Mouse (Mus musculus): ENCODE measurements at regions not wholly inside any gene's neighbourhood (a gene's known extent, or its start where the extent isn't known, plus 50 kb on each side); places are given as distances from the start of the nearest gene placed in this dataset.

DNA sequence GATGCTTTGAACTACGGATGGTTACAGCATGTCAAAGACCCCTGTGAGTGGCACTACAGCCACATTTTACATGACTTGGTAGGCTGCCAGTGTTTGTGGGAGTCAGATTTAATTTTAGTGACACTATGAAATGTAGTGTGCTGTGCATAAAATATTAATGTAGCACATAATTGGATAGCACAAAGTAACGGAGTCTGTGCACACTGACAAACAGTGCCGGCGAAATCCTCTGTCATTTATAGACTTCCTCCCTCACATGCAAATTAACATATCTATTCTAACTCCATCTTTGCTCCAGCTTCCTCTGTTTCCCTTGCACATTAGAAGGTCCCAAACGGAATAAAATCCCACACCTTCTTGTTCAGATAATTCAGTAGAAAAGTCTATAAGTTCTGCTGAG is 515.3 kb downstream of the Psat1 start:
- no peak overlapping the region for H3K27ac ChIP-seq (ENCODE audit: low read depth, low read length)
- no peaks in the 10 kb centered on the region for H3K9me3 ChIP-seq (ENCODE audit: low read length)
- no peaks in the 10 kb centered on the region for H3K36me3 ChIP-seq (ENCODE audit: insufficient read depth)
- DNase-seq = no peak
- H3K4me3 ChIP-seq (ENCODE audit: low read depth, low read length) = no peak overlapping the region
- WGBS = 57% methylated on average over 5 of the region's 5 CpGs
- no peak for TF ChIP-seq CTCF (IDR thresholded peaks at IDR 0.05; ENCODE audit: low read depth)
- no peaks in the 10 kb centered on the region for H3K27me3 ChIP-seq (ENCODE audit: insufficient read depth, low read length)
- no peak for ATAC-seq
- H3K4me1 ChIP-seq (ENCODE audit: insufficient read depth) = no peaks in the 10 kb centered on the region
- no peak overlapping the region for H3K4me2 ChIP-seq (ENCODE audit: low read depth)
- H3K9ac ChIP-seq = no peak overlapping the region

DNA sequence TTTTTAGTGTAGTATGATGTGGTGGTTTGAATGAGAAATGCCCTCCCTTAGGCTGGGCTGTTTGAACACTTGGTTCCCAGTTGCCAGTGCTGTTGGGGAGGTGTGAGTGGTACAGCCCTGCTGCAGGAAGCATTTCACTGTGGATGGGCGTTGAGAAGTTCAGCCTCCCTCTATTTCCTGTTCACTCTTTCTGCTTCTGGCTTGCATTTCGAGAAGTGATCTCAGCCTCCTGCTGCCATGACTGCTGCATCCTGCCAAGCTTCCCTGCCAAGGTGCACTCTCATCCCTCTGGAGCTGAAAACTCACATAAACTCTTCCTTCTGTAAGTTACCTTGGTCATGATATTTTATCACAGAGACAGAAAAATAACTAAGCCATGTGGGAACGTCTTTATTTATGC is 525.8 kb downstream of the Psat1 start:
- Histone ChIP-seq H3K4me3 (ENCODE audit: low read depth, low read length) (no peak overlapping the region), H3K9me3 (ENCODE audit: low read length) (no peaks in the 10 kb centered on the region), H3K27me3 (ENCODE audit: insufficient read depth, low read length) (no peaks in the 10 kb centered on the region), H3K4me1 (ENCODE audit: insufficient read depth) (no peaks in the 10 kb centered on the region), H3K9ac (no peak overlapping the region), H3K4me2 (ENCODE audit: low read depth) (no peak overlapping the region), H3K36me3 (ENCODE audit: insufficient read depth) (no peaks in the 10 kb centered on the region), H3K27ac (ENCODE audit: low read depth, low read length) (no peak overlapping the region)
- 69% methylated on average over 3 of the region's 3 CpGs for WGBS
- DNase-seq (no peak), ATAC-seq (no peak)
- no peak for TF ChIP-seq CTCF (IDR thresholded peaks at IDR 0.05; ENCODE audit: low read depth)

DNA sequence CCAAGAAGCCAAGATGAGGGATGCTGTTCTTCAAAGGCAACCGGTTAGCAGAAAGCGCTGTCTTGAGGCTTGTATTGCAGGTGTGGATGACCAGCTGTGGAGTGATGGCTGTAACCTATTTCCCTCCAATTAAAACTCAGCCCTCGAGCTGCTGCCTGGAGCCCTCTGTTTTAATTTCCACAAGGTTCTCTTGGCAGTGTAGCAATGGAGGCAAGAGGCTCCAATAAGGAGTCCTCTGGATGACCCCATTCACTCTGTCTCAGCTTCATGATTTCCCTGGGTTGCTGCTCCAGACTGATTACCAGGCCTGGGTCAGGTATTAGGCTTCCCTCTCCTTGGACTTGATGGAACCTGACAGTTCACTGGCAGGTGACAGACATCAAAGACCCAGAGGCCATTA is 548.5 kb downstream of the Psat1 start:
- no peak overlapping the region for H3K4me2 ChIP-seq (ENCODE audit: low read depth)
- no peak overlapping the region for H3K9ac ChIP-seq
- no peak overlapping the region for H3K4me3 ChIP-seq (ENCODE audit: low read depth, low read length)
- 84% methylated on average over 3 of the region's 3 CpGs for WGBS
- no peaks in the 10 kb centered on the region for H3K9me3 ChIP-seq (ENCODE audit: low read length)
- no peaks in the 10 kb centered on the region for H3K4me1 ChIP-seq (ENCODE audit: insufficient read depth)
- ATAC-seq (no peak), DNase-seq (no peak)
- no peak for TF ChIP-seq CTCF (IDR thresholded peaks at IDR 0.05; ENCODE audit: low read depth)
- H3K27ac ChIP-seq (ENCODE audit: low read depth, low read length) = no peak overlapping the region
- H3K36me3 ChIP-seq (ENCODE audit: insufficient read depth) = no peaks in the 10 kb centered on the region
- no peaks in the 10 kb centered on the region for H3K27me3 ChIP-seq (ENCODE audit: insufficient read depth, low read length)

DNA sequence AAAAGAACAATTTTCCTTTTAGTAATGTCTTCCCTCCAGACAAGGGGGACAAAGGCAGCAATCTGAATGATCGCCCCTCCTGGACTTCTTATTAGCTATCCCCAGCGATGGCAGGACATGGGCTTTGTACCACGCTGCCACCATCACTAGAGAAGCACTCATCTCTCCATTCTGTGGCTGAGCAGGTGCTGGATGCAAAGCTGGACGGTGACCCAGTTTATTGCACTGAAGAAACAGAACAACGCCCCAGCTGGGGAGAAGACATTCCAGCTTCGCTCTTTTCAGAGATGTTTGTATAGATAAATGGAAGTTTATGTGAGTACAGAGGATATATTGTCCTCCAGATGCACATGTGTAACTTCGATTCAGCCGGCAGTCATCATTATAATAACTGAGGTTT is 575.5 kb downstream of the Psat1 start:
- Histone ChIP-seq H3K36me3 (ENCODE audit: insufficient read depth) (no peaks in the 10 kb centered on the region), H3K27ac (ENCODE audit: low read depth, low read length) (no peak overlapping the region), H3K4me2 (ENCODE audit: low read depth) (no peak overlapping the region), H3K9me3 (ENCODE audit: low read length) (no peaks in the 10 kb centered on the region), H3K27me3 (ENCODE audit: insufficient read depth, low read length) (no peaks in the 10 kb centered on the region), H3K9ac (no peak overlapping the region), H3K4me1 (ENCODE audit: insufficient read depth) (no peaks in the 10 kb centered on the region), H3K4me3 (ENCODE audit: low read depth, low read length) (no peak overlapping the region)
- no peak for DNase-seq
- peak; percentile 29; the same call in 1 of the 2 replicates for ATAC-seq
- TF ChIP-seq CTCF (IDR thresholded peaks at IDR 0.05; ENCODE audit: low read depth) = no peak
- WGBS = 64% methylated on average over 8 of the region's 8 CpGs

DNA sequence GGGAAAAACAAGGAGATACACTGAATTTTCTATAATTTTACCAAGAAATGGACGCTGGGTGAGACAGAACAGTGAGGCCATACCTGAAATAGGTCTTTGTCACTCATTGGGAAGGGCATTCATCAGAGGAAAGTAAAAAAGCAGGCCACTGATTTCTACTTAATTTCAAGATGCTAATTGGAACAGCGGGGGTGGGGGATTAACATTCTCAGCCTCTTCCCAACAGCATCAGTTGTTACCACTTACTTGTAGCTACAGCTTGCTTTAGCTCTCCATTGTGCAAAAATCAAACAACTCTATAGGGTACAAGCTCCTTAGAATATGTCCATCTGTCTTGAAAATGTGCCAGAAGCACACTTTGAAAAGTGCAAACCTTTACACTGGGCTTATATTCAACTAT is 580.2 kb downstream of the Psat1 start:
- Histone ChIP-seq H3K4me2 (ENCODE audit: low read depth) (no peak overlapping the region), H3K9me3 (ENCODE audit: low read length) (no peaks in the 10 kb centered on the region), H3K36me3 (ENCODE audit: insufficient read depth) (no peaks in the 10 kb centered on the region), H3K4me1 (ENCODE audit: insufficient read depth) (no peaks in the 10 kb centered on the region), H3K9ac (no peak overlapping the region), H3K27ac (ENCODE audit: low read depth, low read length) (no peak overlapping the region), H3K27me3 (ENCODE audit: insufficient read depth, low read length) (no peaks in the 10 kb centered on the region), H3K4me3 (ENCODE audit: low read depth, low read length) (no peak overlapping the region)
- ATAC-seq (no peak), DNase-seq (no peak)
- WGBS = 19% methylated on average over 2 of the region's 2 CpGs
- no peak for TF ChIP-seq CTCF (IDR thresholded peaks at IDR 0.05; ENCODE audit: low read depth)

DNA sequence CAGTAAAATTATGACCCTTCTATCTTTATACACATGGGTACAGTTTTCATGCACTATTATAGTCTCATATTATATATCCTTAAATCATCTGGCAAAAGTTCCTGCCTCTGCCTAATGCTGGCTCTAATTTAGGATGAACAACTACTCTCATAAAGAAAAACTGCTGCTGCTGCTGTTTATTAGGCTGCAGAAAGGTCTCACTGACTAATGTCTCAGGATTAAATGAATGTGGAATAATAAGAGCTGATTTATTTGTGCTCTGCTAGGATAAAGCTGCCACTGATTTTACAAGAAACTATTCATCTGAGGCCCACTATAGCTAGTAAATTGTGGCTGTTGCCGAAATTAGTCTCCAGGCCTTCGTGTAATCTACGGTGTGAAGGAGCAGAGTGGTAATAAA is 590.0 kb downstream of the Psat1 start:
- H3K27me3 ChIP-seq (ENCODE audit: insufficient read depth, low read length) = no peaks in the 10 kb centered on the region; the same call in 1 of the 2 replicates
- H3K27ac ChIP-seq (ENCODE audit: low read depth, low read length) = no peak overlapping the region
- H3K9me3 ChIP-seq (ENCODE audit: low read length) = no peaks in the 10 kb centered on the region
- no peaks in the 10 kb centered on the region for H3K36me3 ChIP-seq (ENCODE audit: insufficient read depth)
- no peak for TF ChIP-seq CTCF (IDR thresholded peaks at IDR 0.05; ENCODE audit: low read depth)
- no peaks in the 10 kb centered on the region for H3K4me1 ChIP-seq (ENCODE audit: insufficient read depth)
- DNase-seq (no peak), ATAC-seq (no peak)
- H3K9ac ChIP-seq = no peak overlapping the region
- no peak overlapping the region for H3K4me3 ChIP-seq (ENCODE audit: low read depth, low read length)
- 50% methylated on average over 3 of the region's 3 CpGs for WGBS
- no peak overlapping the region for H3K4me2 ChIP-seq (ENCODE audit: low read depth)

DNA sequence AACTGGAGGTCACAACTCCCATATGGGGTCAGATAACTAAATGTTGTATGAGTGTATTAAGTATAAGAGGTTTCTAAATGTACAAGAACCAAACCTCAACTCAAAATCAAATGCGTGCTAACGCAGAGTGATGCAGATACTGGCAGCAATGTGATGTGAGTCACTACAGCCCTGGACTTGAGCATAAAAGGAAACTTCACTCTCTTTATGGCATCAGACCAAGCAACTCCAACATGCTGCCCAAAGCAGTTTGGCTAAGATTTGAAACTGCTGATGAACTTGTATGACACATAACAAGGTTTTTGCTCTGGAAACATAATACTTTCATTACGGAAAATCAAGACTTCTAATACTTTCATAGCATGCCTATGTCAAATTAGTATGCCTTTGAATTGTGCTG is 598.8 kb downstream of the Psat1 start:
- H3K27ac ChIP-seq (ENCODE audit: low read depth, low read length) = no peak overlapping the region
- no peaks in the 10 kb centered on the region for H3K4me1 ChIP-seq (ENCODE audit: insufficient read depth)
- no peaks in the 10 kb centered on the region for H3K36me3 ChIP-seq (ENCODE audit: insufficient read depth)
- no peak overlapping the region for H3K9ac ChIP-seq
- H3K4me2 ChIP-seq (ENCODE audit: low read depth) = no peak overlapping the region
- no peaks in the 10 kb centered on the region for H3K27me3 ChIP-seq (ENCODE audit: insufficient read depth, low read length)
- DNase-seq (no peak), ATAC-seq (no peak)
- H3K4me3 ChIP-seq (ENCODE audit: low read depth, low read length) = no peak overlapping the region
- 86% methylated on average over 3 of the region's 3 CpGs for WGBS
- no peak for TF ChIP-seq CTCF (IDR thresholded peaks at IDR 0.05; ENCODE audit: low read depth)
- H3K9me3 ChIP-seq (ENCODE audit: low read length) = no peaks in the 10 kb centered on the region

DNA sequence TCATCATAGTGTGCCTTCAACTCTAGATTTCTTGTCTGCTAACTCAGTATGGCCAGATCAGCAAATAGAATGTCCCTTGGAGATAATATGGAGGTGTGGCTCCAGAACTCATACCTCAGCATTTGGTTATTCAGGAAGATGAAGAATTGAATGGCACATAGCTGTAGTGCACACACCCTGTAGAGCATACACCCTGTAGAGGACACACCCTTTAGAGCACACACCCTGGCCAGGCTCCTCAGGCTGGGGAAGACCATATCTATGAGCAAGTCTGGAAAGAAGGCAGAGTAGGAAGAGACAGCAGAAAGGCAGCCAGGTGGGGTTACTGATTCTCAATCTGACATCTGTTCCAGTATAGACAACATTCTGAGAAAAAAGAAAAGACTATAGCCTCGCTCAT is 604.9 kb downstream of the Psat1 start:
- Histone ChIP-seq H3K4me2 (ENCODE audit: low read depth) (no peak overlapping the region), H3K27ac (ENCODE audit: low read depth, low read length) (no peak overlapping the region), H3K9me3 (ENCODE audit: low read length) (no peaks in the 10 kb centered on the region), H3K4me3 (ENCODE audit: low read depth, low read length) (no peak overlapping the region), H3K36me3 (ENCODE audit: insufficient read depth) (no peaks in the 10 kb centered on the region), H3K27me3 (ENCODE audit: insufficient read depth, low read length) (no peaks in the 10 kb centered on the region; the same call in 1 of the 2 replicates), H3K4me1 (ENCODE audit: insufficient read depth) (0 out of 2 replicates have a peak, but pooled peaks cover 10% of the 10 kb centered on the region), H3K9ac (no peak overlapping the region)
- 97% methylated on average over 1 of the region's 1 CpGs for WGBS
- DNase-seq (no peak), ATAC-seq (no peak)
- TF ChIP-seq CTCF (IDR thresholded peaks at IDR 0.05; ENCODE audit: low read depth) = no peak
